Mouse (Mus musculus): Measurements from ENCODE around the gene Pspn. TPM values are rescaled to one million over a fixed set of nuclear protein-coding genes. Genes with fewer than 3 reads are reported as not detected.

Gene Pspn
- polyA plus RNA-seq, 1 experiment from 2014 or later: 1.1 TPM

- 72% methylated on average over 14 of the region's 14 CpGs for whole genome bisulfite sequencing
- DNase-seq (ENCODE audit: low spot score): no peak
- Histone ChIP-seq H3K4me1 (no peaks in the 10 kb centered on the region), H3K36me3 (replicated peaks) (no peaks in the 10 kb centered on the region), H3K9me3 (no peaks in the 10 kb centered on the region), H3K4me3 (no peak overlapping the region), H3K27me3 (replicated peaks; ENCODE audit: low read depth, poor library complexity, severe bottlenecking) (no peaks in the 10 kb centered on the region), H3K27ac (replicated peaks) (no peak overlapping the region)
Observed at GRCm38 (mm10) chr17:56973956-56974707, 25.7 kb downstream of the Pspn start.

GRCm38 (mm10) chr17:56970081-56970480 is 29.7 kb downstream of the Pspn start:
- 66% methylated on average over 5 of the region's 5 CpGs for WGBS
- no peak for DNase-seq (ENCODE audit: low spot score)
- no peaks in the 10 kb centered on the region for H3K27me3 ChIP-seq (replicated peaks; ENCODE audit: low read depth, poor library complexity, severe bottlenecking)

DNA sequence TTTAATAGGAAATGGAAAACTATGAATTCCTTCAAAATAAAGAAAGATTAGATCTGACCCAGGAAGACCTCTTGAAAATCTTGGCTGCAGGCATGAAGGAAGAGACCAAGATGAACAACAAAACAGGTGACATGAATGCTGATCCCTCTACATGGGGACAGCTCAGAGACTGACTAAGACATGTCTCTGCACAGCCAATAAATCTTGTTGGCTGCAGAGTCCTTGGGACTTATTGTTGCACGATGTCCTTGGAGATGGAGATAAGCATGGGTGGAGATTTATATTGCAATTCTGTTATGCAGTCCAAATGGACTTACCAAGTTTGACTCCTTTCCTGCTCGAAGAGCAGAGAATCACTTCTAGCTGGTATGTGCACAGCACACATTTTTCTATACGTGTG is 30.5 kb downstream of the Pspn start:
- no peak overlapping the region for H3K4me3 ChIP-seq
- no peaks in the 10 kb centered on the region for H3K9me3 ChIP-seq
- no peak overlapping the region for H3K27ac ChIP-seq (replicated peaks)
- WGBS: 79% methylated on average over 3 of the region's 3 CpGs
- no peaks in the 10 kb centered on the region for H3K27me3 ChIP-seq (replicated peaks; ENCODE audit: low read depth, poor library complexity, severe bottlenecking)
- no peaks in the 10 kb centered on the region for H3K36me3 ChIP-seq (replicated peaks)
- no peaks in the 10 kb centered on the region for H3K4me1 ChIP-seq
- no peak for DNase-seq (ENCODE audit: low spot score)

More at GRCm38 (mm10) chr17:56970081-56970480, 29.7 kb downstream of the Pspn start:
- no peaks in the 10 kb centered on the region for H3K4me1 ChIP-seq
- H3K36me3 ChIP-seq (replicated peaks): no peaks in the 10 kb centered on the region
- H3K4me3 ChIP-seq: no peak overlapping the region
- H3K27ac ChIP-seq (replicated peaks): no peak overlapping the region
- H3K9me3 ChIP-seq: no peaks in the 10 kb centered on the region

- no peaks in the 10 kb centered on the region for H3K27me3 ChIP-seq (replicated peaks; ENCODE audit: low read depth, poor library complexity, severe bottlenecking)
- WGBS: 81% methylated on average over 6 of the region's 6 CpGs
- H3K4me3 ChIP-seq: no peak overlapping the region
- DNase-seq (ENCODE audit: low spot score): no peak
- no peaks in the 10 kb centered on the region for H3K4me1 ChIP-seq
- no peak overlapping the region for H3K27ac ChIP-seq (replicated peaks)
- H3K9me3 ChIP-seq: no peaks in the 10 kb centered on the region
- H3K36me3 ChIP-seq (replicated peaks): no peaks in the 10 kb centered on the region
Observed at GRCm38 (mm10) chr17:56963646-56964045, 36.2 kb downstream of the Pspn start.

DNA sequence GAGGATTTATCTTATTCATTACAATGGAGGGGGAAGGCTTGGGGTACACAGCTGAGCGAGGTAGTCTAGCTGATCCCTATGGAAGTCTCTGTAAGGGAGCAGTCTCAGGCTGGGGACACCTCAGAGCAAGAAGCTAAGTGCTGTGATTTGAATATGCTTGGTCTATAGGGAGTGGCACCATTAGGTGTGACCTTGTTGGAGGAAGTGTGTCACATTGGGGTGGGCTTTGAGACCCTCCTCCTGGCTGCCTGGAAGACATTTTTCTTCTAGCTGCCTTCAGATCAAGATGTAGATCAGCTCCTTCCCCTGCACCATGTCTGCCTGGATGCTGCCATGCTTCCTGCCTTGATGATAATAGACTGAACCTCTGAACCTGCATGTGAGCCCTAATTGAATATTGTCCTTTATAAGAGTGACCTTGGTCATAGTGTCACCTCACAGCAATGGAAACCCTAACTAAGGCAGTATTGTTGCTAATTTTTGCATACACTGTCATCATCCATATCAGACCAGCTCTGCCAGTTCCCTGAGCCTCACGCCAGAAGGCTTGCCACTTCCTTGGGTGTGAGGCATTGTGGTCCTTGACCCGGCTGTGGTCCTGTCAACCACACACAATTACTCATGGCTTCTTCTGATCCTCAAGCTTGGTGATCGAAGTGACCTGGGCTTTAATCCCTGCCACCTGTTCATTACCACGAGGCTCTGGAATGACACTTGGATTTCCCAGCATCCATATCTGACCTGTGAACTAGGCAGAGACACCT is 37.0 kb downstream of the Pspn start:
- Histone ChIP-seq H3K27me3 (replicated peaks; ENCODE audit: low read depth, poor library complexity, severe bottlenecking) (no peaks in the 10 kb centered on the region), H3K27ac (replicated peaks) (no peak overlapping the region), H3K4me3 (no peak overlapping the region), H3K9me3 (no peaks in the 10 kb centered on the region), H3K4me1 (no peaks in the 10 kb centered on the region), H3K36me3 (replicated peaks) (no peaks in the 10 kb centered on the region)
- WGBS: 83% methylated on average over 5 of the region's 5 CpGs
- no peak for DNase-seq (ENCODE audit: low spot score)

DNA sequence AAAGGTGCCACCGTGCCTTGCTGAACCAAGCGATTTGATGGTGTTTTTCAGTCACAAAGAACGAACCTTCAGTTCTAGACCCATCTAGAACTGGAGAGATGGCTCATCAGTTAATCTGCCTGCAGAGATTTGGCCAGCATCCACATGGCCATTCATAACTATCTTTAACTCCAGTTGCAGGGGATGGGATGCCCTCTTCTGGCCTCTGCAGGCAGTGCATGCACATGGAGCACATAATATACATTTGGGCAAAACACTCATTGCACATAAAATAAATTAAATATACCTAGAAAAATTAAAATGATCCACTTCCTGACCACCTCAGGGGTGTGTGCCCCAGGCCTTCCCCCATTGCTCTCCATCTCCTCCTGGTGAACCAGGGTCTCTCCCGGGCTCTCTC is 37.9 kb downstream of the Pspn start:
- Histone ChIP-seq H3K36me3 (replicated peaks) (no peaks in the 10 kb centered on the region), H3K4me3 (no peak overlapping the region), H3K27ac (replicated peaks) (no peak overlapping the region), H3K4me1 (no peaks in the 10 kb centered on the region), H3K9me3 (no peaks in the 10 kb centered on the region), H3K27me3 (replicated peaks; ENCODE audit: low read depth, poor library complexity, severe bottlenecking) (no peaks in the 10 kb centered on the region)
- WGBS: 90% methylated on average over 4 of the region's 4 CpGs
- DNase-seq (ENCODE audit: low spot score): no peak

DNA sequence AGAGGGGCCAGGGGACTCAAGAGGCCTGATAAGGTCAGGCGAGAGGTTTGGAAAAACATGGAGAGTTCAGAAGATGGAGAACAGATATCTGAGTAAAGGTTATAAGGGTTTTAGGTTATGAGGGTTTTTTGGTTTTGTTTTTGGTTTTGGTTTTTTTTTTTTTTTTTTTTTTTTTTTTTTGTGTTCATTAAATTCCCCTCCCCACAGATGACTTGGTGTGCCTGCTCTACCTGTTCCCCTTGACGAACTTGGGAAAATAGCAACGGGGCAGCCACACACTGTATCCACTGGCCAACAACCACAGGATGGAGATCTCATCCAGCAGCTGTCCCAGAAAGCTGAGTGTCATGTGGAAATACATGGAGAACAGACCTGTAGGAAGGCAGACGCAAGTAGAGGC is 41.2 kb downstream of the Pspn start:
- DNase-seq (ENCODE audit: low spot score): no peak
- no peak overlapping the region for H3K27ac ChIP-seq (replicated peaks)
- H3K36me3 ChIP-seq (replicated peaks): no peaks in the 10 kb centered on the region
- no peak overlapping the region for H3K4me3 ChIP-seq
- no peaks in the 10 kb centered on the region for H3K27me3 ChIP-seq (replicated peaks; ENCODE audit: low read depth, poor library complexity, severe bottlenecking)
- no peaks in the 10 kb centered on the region for H3K4me1 ChIP-seq
- WGBS: 82% methylated on average over 4 of the region's 4 CpGs
- no peaks in the 10 kb centered on the region for H3K9me3 ChIP-seq

DNA sequence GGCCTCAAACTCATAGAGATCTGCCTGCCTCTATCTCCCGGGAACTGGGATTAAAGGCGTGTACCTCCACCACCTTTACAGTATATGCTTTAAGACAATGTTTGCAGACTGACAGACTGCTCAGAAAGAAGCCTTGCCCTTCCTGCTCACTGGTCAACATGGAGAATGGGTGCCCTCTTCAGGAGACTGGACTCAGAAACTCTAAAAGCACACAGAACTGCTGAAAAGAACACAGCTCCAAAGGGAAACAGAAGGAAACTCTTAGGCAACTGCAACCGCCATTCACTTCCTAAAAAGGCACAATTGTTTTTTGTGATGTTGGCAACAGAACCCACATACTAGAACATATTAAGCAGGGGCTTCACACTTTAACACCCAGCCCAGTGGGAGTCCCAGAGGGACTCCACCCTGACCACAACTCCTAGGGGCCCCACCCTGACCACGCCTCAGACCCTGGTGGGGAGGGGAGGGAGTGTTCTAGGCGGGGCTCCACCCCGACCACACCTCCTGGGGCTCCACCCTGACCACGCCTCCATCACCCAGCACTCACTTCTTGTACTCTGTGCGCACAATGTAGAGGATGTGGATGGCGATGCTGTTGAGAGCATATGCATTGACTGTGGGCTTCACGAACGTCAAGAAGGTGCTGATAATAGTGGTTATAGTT is 41.9 kb downstream of the Pspn start:
- WGBS: 29% methylated on average over 11 of the region's 11 CpGs
- no peak for DNase-seq (ENCODE audit: low spot score)

DNA sequence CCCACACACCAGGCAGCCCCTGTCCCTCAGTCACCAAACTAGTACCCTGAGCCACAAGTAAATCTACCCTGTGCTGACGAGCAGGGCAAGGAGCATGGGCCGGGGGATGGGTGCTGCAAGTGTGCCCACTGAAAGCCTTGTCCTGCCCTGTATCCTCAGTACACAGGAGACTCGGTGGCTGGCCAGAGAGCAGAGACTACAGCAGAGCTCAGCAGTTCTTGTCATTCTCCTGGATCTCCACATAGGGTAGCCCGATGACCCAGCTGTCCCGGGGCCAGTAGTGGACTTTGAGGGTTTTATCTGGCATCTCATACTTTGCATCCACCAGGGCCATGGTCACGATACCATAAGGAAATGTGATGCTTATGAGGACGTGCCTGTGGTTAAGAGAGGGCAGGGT is 44.9 kb downstream of the Pspn start:
- Histone ChIP-seq H3K4me3 (no peak overlapping the region), H3K36me3 (replicated peaks) (no peaks in the 10 kb centered on the region), H3K4me1 (no peaks in the 10 kb centered on the region), H3K27me3 (replicated peaks; ENCODE audit: low read depth, poor library complexity, severe bottlenecking) (no peaks in the 10 kb centered on the region), H3K9me3 (no peaks in the 10 kb centered on the region), H3K27ac (replicated peaks) (no peak overlapping the region)
- DNase-seq (ENCODE audit: low spot score): no peak
- WGBS: 83% methylated on average over 7 of the region's 7 CpGs

More for the DNA sequence above, 41.9 kb downstream of the Pspn start:
- Histone ChIP-seq H3K9me3 (no peaks in the 10 kb centered on the region), H3K36me3 (replicated peaks) (no peaks in the 10 kb centered on the region), H3K4me3 (no peak overlapping the region), H3K27me3 (replicated peaks; ENCODE audit: low read depth, poor library complexity, severe bottlenecking) (no peaks in the 10 kb centered on the region), H3K4me1 (no peaks in the 10 kb centered on the region), H3K27ac (replicated peaks) (no peak overlapping the region)

- Histone ChIP-seq H3K4me1 (no peaks in the 10 kb centered on the region), H3K27ac (replicated peaks) (no peak overlapping the region), H3K4me3 (no peak overlapping the region), H3K36me3 (replicated peaks) (no peaks in the 10 kb centered on the region), H3K27me3 (replicated peaks; ENCODE audit: low read depth, poor library complexity, severe bottlenecking) (no peaks in the 10 kb centered on the region), H3K9me3 (no peaks in the 10 kb centered on the region)
- no peak for DNase-seq (ENCODE audit: low spot score)
- WGBS: 86% methylated on average over 1 of the region's 1 CpGs
Observed at GRCm38 (mm10) chr17:56952639-56953038, 47.2 kb downstream of the Pspn start.

GRCm38 (mm10) chr17:56950915-56951314 is 48.9 kb downstream of the Pspn start:
- 17% methylated on average over 3 of the region's 3 CpGs for WGBS
- H3K27ac ChIP-seq (replicated peaks): no peak overlapping the region
- H3K9me3 ChIP-seq: no peaks in the 10 kb centered on the region
- peak; percentile 50 for DNase-seq (ENCODE audit: low spot score)
- H3K36me3 ChIP-seq (replicated peaks): no peaks in the 10 kb centered on the region
- H3K27me3 ChIP-seq (replicated peaks; ENCODE audit: low read depth, poor library complexity, severe bottlenecking): no peaks in the 10 kb centered on the region
- no peaks in the 10 kb centered on the region for H3K4me1 ChIP-seq
- no peak overlapping the region for H3K4me3 ChIP-seq

Data from embryonic facial prominence, embryonic 10.5 days (tissue).